Mouse (Mus musculus): ENCODE results near the gene Helt. TPM values are rescaled to one million over a fixed set of nuclear protein-coding genes. Genes with fewer than 3 reads are reported as not detected.
"Not testable (repeated sequence)": the region's sequence is repeated elsewhere in the genome, so short reads cannot be mapped to it uniquely, and the experiment has no call there.

Helt gene
- total RNA-seq, 2 experiments from 2014 or later, result 1.5 to 3.4 TPM

DNA sequence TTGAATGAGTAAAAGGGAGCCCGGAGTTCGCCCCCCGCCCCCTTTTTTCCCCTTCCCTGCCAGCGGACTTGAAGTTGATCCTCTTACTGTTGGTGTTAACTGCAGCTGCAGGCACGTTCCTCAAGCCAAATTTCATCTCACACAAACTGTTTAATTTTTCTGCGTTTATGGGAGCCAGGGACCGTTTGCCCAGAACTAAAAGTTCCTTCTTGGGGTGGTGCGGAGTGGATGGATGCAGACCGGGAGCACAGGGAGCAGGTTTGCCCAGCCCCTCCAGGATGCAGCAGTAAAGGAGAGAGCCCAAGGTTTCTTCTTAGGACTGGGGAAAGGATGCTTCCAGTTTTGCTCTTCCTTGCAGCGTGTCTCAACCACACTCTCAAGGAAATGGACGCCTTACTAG, 2.1 kb upstream of the Helt start:
- no peak for DNase-seq

DNA sequence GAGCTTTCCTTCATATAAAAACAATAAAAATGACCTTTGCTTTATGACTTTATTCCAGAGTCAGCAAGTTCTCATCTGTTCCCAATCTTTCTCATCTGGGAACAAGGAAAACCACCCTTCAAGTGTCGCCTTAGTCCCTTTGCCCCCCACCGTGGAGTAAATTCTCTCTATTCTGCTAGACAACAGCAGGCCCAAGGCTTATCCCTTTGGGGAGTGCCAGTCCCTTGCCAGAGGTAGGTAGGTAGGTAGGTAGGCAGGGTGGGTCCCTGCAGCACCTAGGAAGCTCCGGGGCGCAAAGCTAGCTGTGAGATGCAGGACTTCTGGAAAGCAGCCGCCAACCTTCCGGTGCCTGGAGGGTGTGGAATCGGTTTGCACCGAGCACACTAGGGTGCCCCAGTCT, 1.5 kb upstream of the Helt start:
- DNase-seq, result no peak

- DNase-seq, result peak in 1 of 2 experiments; percentile 13
These were observed 647 bp upstream of the Helt start for GRCm38 (mm10) chr8:46295101-46295534.

- peak; percentile 46 to 57 for DNase-seq
These were observed 725 bp downstream of the Helt start for GRCm38 (mm10) chr8:46293741-46294151.

DNA sequence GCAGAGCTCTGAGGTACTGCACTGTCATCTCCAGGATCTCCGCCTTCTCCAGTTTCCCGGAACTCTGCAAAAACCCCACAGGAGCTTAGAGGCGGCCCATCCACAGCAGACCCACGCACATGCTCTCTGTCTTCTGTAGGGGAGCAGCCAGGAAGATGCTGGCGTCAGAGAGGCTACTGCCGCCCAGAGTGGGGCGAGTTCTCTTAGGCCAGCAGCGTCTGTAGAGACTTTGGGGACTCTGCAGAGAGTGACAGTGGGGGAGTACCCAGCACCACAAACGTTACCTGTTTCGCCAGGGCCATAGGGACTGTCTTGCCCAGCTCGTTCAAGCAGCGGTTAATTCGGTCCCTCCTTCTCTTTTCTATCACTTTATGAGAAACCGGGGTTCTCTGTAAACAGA, 1.3 kb downstream of the Helt start:
- no peak for DNase-seq

DNA sequence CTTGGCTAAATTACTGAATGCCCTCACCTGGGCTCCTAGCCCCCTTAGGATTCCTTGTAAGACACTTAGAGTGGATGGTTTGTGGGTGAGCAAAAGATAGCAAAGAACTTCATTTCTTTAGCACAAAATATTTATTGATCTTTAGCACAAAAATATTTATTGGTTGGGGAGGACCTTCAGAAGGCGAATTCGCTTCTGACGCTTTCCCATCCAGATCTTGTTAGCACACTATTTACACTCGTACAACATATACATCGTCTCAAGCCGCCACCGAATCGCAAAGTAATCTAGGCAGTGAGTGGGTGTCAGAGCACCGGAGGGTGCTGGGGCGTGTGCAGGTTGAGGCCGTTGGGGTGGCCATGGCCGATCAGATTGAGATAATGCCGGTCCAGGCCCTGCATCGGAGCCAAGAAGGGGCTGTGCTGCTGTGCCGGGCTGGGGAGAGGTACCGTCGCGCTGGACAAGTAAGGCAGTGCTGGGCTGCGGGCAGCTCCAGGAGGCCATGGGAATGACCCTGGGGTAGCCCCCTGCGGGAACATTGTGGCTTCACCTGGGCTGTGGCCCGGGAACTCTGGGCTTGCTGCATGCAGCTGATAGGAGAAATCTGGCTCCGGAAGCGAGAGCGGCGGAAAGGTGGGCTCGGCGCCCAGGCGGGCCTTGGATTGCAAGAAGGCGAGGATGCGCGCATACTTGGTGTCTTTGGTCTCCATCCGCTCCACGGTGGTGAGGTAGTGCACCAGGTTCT, 2.4 kb downstream of the Helt start:
- no peak for DNase-seq

DNA sequence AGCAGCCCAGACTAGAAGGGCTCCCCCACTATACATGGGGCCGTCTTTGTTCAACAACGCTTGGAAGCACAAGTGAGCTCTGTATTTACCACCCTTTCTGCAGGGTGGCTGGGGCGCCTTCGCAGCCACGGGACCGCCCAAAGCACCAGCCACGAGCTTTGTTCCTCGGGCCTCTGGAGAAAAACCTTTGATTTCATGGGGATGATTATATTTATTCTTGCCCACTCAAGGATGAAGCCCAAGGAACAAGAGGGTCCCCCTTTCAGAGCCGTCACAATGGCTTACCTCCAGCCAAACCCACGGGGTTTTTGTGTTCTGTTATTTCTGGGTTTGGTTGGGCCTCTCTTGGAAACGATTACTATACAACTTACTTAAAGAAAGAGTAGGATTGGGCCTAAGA, 5.2 kb downstream of the Helt start:
- no peak for DNase-seq

- no peak for DNase-seq
These were observed 6.5 kb downstream of the Helt start for GRCm38 (mm10) chr8:46288021-46288420.

DNA sequence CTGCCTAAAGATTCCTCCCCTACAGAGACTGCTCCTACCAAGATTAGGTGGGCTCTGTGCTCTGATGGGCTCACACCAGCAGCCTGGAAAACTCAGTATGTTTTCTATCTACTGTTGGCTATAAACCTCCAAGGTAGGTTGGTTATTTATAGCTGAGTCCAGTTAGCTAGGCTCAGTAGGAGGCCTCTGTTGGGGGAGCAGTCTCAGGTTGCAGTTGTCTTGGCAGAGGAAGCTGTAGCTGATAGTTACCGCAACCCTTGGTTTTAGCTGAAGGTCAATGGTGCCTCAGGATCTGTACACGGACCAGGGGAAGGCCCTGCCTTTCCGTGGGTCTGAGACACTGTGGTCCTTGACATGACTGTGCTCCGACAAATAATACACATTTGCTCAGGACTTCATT, 8.5 kb downstream of the Helt start:
- DNase-seq, result peak; percentile 34 to 57

GRCm38 (mm10) chr8:46281536-46281935, 12.9 kb downstream of the Helt start:
- peak; percentile 55 to 88 for DNase-seq

- DNase-seq, result no peak
These were observed 17.5 kb downstream of the Helt start for GRCm38 (mm10) chr8:46276939-46277338.

DNA sequence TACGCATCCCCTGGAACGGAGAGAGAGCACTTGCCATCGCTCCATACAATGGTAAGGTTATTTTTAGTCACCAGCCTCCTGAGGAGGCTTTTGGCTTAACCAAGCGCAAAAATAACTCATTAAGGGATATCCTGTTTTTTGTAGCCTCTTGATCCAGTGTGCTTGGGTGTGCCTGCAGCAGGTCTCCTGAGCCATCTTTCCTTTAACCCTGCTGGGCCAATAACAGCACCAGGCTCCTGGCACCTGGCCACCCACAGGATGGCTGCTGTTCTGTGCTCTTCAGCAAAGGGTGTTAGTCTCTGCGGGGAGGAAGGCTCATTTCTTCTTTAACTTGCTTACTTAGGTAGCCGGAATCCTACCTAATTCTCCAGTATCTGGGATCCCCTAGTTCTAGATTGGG, 23.7 kb downstream of the Helt start:
- DNase-seq, result peak; percentile 36 to 61

- no peak for DNase-seq
These were observed 24.3 kb downstream of the Helt start for GRCm38 (mm10) chr8:46270147-46270546.

GRCm38 (mm10) chr8:46266801-46267200, 27.7 kb downstream of the Helt start:
- peak in 1 of 2 experiments; percentile 9 for DNase-seq

DNA sequence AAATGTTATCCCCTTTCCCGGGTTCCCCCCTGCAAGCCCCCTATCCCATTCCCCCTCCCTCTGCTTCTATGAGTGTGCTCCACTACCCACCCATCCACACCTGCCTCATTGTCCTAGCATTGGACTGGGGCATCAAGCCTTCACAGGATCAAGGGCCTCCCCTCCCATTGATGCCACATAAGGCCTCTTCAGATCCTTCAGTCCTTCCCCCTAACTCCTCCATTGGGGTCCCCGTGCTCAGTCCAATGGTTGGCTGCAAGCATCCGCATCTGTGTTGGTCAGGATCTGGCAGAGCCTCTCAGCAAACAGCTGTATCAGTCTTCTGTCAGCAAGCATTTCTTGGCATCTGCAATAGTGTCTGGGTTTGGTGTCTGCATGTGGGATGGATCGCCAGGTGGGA, 30.3 kb downstream of the Helt start:
- not testable (repeated sequence) for DNase-seq

- no peak for DNase-seq
These were observed 36.4 kb downstream of the Helt start for GRCm38 (mm10) chr8:46257921-46258682.

- DNase-seq, result no peak
These were observed 42.0 kb downstream of the Helt start for GRCm38 (mm10) chr8:46252456-46252855.

GRCm38 (mm10) chr8:46251561-46251960, 42.9 kb downstream of the Helt start:
- DNase-seq, result no peak

DNA sequence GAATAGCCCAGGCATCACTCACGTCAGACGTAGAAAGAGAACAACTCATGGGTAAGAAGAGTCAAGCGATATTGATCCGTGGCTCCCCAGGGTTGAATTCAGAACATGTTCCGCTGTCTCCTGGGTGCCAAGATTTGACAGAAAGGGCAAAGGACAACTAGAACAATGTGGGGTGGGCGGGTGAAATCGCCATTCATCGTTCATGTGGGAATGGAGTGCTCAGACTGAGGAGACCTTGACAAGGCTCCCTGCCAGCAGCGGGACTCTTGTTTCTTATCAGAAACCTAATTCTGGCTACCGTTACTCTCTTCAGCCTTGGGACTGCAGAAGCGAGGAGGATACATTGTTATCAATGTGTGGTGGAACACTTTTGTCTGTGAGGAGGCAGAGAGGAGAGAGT, 48.1 kb downstream of the Helt start:
- peak in 1 of 2 experiments; percentile 17 for DNase-seq

- no peak for DNase-seq
These were observed 51.5 kb downstream of the Helt start for GRCm38 (mm10) chr8:46242946-46243345.
